Mouse (Mus musculus) granulocyte monocyte progenitor cell, adult 5-6 weeks (primary cell): ENCODE data around the gene Gm27029. TPM values are rescaled to one million over a fixed set of nuclear protein-coding genes. Genes with fewer than 3 reads are reported as not detected.

Source experiments
- total RNA-seq, 2 experiments: library from RNA; stranded (forward) in 1 of 2; stranded (reverse) in 1 of 2; fragments of 200-712, 200-1000 nt in 1 of 2; fragments of >200 nt in 1 of 2; fragmentation: Nextera tagmentation in 1 of 2; gene quantifications; 2 replicates each; pipeline ENCODE4 v1.2.3; 2014 to 2017

Gene Gm27029
- total RNA-seq, 2 experiments from 2014 or later: not detected

Other genes with a start within 250 kb of the Gm27029 start
- gene Ccr10, start 249.4 kb downstream of the Gm27029 start, total RNA-seq (2014; fragmentation: Nextera tagmentation): not detected in 2 replicates
- gene Ccr10, start 249.4 kb downstream of the Gm27029 start, total RNA-seq (2017): 0.09 TPM in 1 of 2 replicates, not detected in the other
- 15.2 and 31.0 TPM in 2 replicates for gene Ezh1, start 198.3 kb downstream of the Gm27029 start, total RNA-seq (2014; fragmentation: Nextera tagmentation)
- 13.6 and 17.7 TPM in 2 replicates for gene Ezh1, start 198.3 kb downstream of the Gm27029 start, total RNA-seq (2017)
- gene Ramp2, start 178.8 kb downstream of the Gm27029 start, total RNA-seq (2014; fragmentation: Nextera tagmentation): not detected in 2 replicates
- 0.98 and 1.4 TPM in 2 replicates for gene Ramp2, start 178.8 kb downstream of the Gm27029 start, total RNA-seq (2017)
- gene Vps25, start 171.1 kb downstream of the Gm27029 start, total RNA-seq (2014; fragmentation: Nextera tagmentation): 176 and 203 TPM in 2 replicates
- gene Vps25, start 171.1 kb downstream of the Gm27029 start, total RNA-seq (2017): 76.7 and 80.4 TPM in 2 replicates
- gene Wnk4, start 164.2 kb downstream of the Gm27029 start, total RNA-seq (2014; fragmentation: Nextera tagmentation): not detected in 2 replicates
- 2.6 TPM in 1 of 2 replicates, not detected in the other for gene Wnk4, start 164.2 kb downstream of the Gm27029 start, total RNA-seq (2017)
- not detected in 2 replicates for gene Cntd1, start 145.8 kb downstream of the Gm27029 start, total RNA-seq (2014; fragmentation: Nextera tagmentation)
- gene Cntd1, start 145.8 kb downstream of the Gm27029 start, total RNA-seq (2017): 0.72 and 3.3 TPM in 2 replicates
- gene Coa3, start 145.7 kb downstream of the Gm27029 start, total RNA-seq (2014; fragmentation: Nextera tagmentation): 53.2 and 61.3 TPM in 2 replicates
- gene Coa3, start 145.7 kb downstream of the Gm27029 start, total RNA-seq (2017): 32.3 and 35.5 TPM in 2 replicates
- gene Becn1, start 122.5 kb downstream of the Gm27029 start, total RNA-seq (2014; fragmentation: Nextera tagmentation): 58.4 and 81.1 TPM in 2 replicates
- 177 and 214 TPM in 2 replicates for gene Becn1, start 122.5 kb downstream of the Gm27029 start, total RNA-seq (2017)
- 163 and 205 TPM in 2 replicates for gene Psme3, start 108.6 kb downstream of the Gm27029 start, total RNA-seq (2014; fragmentation: Nextera tagmentation)
- 121 and 138 TPM in 2 replicates for gene Psme3, start 108.6 kb downstream of the Gm27029 start, total RNA-seq (2017)
- gene Aoc2, start 99.7 kb downstream of the Gm27029 start, total RNA-seq (2014; fragmentation: Nextera tagmentation): 2.8 and 3.7 TPM in 2 replicates
- gene Aoc2, start 99.7 kb downstream of the Gm27029 start, total RNA-seq (2017): 1.8 and 2.0 TPM in 2 replicates
- gene Aoc3, start 94.2 kb downstream of the Gm27029 start, total RNA-seq (2014; fragmentation: Nextera tagmentation): not detected in 2 replicates
- gene Aoc3, start 94.2 kb downstream of the Gm27029 start, total RNA-seq (2017): not detected in 2 replicates
- not detected in 2 replicates for gene G6pc, start 57.2 kb downstream of the Gm27029 start, total RNA-seq (2014; fragmentation: Nextera tagmentation)
- not detected in 2 replicates for gene G6pc, start 57.2 kb downstream of the Gm27029 start, total RNA-seq (2017)
- gene Aarsd1, start 7.2 kb downstream of the Gm27029 start, total RNA-seq (2014; fragmentation: Nextera tagmentation): 59.3 and 82.3 TPM in 2 replicates
- 63.1 and 74.5 TPM in 2 replicates for gene Aarsd1, start 7.2 kb downstream of the Gm27029 start, total RNA-seq (2017)
- 5.7 and 8.1 TPM in 2 replicates for gene Rundc1, start 289 bp upstream of the Gm27029 start, total RNA-seq (2014; fragmentation: Nextera tagmentation)
- gene Rundc1, start 289 bp upstream of the Gm27029 start, total RNA-seq (2017): 4.3 and 6.0 TPM in 2 replicates
- 0.49 and 2.7 TPM in 2 replicates for gene Ptges3l, start 537 bp upstream of the Gm27029 start, total RNA-seq (2014; fragmentation: Nextera tagmentation)
- 0.52 and 9.1 TPM in 2 replicates for gene Ptges3l, start 537 bp upstream of the Gm27029 start, total RNA-seq (2017)
- 1,057 and 1,193 TPM in 2 replicates for gene Rpl27, start 17.5 kb upstream of the Gm27029 start, total RNA-seq (2014; fragmentation: Nextera tagmentation)
- gene Rpl27, start 17.5 kb upstream of the Gm27029 start, total RNA-seq (2017): 795 and 2,552 TPM in 2 replicates
- gene Ifi35, start 23.6 kb upstream of the Gm27029 start, total RNA-seq (2014; fragmentation: Nextera tagmentation): 26.9 and 29.5 TPM in 2 replicates
- 27.7 and 33.0 TPM in 2 replicates for gene Ifi35, start 23.6 kb upstream of the Gm27029 start, total RNA-seq (2017)
- 1.4 and 3.0 TPM in 2 replicates for gene Rnd2, start 40.2 kb upstream of the Gm27029 start, total RNA-seq (2014; fragmentation: Nextera tagmentation)
- gene Rnd2, start 40.2 kb upstream of the Gm27029 start, total RNA-seq (2017): 0.52 and 2.2 TPM in 2 replicates
- 77.1 and 85.8 TPM in 2 replicates for gene Vat1, start 41.4 kb upstream of the Gm27029 start, total RNA-seq (2014; fragmentation: Nextera tagmentation)
- 56.3 and 66.2 TPM in 2 replicates for gene Vat1, start 41.4 kb upstream of the Gm27029 start, total RNA-seq (2017)
- 26.6 and 34.0 TPM in 2 replicates for gene Brca1, start 127.2 kb upstream of the Gm27029 start, total RNA-seq (2014; fragmentation: Nextera tagmentation)
- gene Brca1, start 127.2 kb upstream of the Gm27029 start, total RNA-seq (2017): 38.5 and 39.0 TPM in 2 replicates
- gene Nbr1, start 127.4 kb upstream of the Gm27029 start, total RNA-seq (2014; fragmentation: Nextera tagmentation): 33.2 and 45.0 TPM in 2 replicates
- 38.6 and 41.4 TPM in 2 replicates for gene Nbr1, start 127.4 kb upstream of the Gm27029 start, total RNA-seq (2017)
- 4.3 and 6.3 TPM in 2 replicates for gene Tmem106a, start 157.4 kb upstream of the Gm27029 start, total RNA-seq (2014; fragmentation: Nextera tagmentation)
- gene Tmem106a, start 157.4 kb upstream of the Gm27029 start, total RNA-seq (2017): 0.78 and 1.4 TPM in 2 replicates
- gene Gm11634, start 174.5 kb upstream of the Gm27029 start, total RNA-seq (2014; fragmentation: Nextera tagmentation): not detected in 2 replicates
- gene Gm11634, start 174.5 kb upstream of the Gm27029 start, total RNA-seq (2017): not detected in 2 replicates
- gene Rdm1, start 202.4 kb upstream of the Gm27029 start, total RNA-seq (2014; fragmentation: Nextera tagmentation): 6.4 and 28.8 TPM in 2 replicates
- gene Rdm1, start 202.4 kb upstream of the Gm27029 start, total RNA-seq (2017): 6.2 and 17.0 TPM in 2 replicates
- gene Arl4d, start 240.7 kb upstream of the Gm27029 start, total RNA-seq (2014; fragmentation: Nextera tagmentation): 1.1 TPM in 1 of 2 replicates, not detected in the other
- 0.34 and 0.77 TPM in 2 replicates for gene Arl4d, start 240.7 kb upstream of the Gm27029 start, total RNA-seq (2017)